Mouse (Mus musculus) MN1 (cell line): Measurements from ENCODE around the gene Gm128.
"Not testable (repeated sequence)": the region's sequence is repeated elsewhere in the genome, so short reads cannot be mapped to it uniquely, and the experiment has no call there.

ENCODE experiments used
- DNase-seq: peaks from one replicate; pipeline ENCODE4 v3.0.0-alpha.2; 2016; ENCODE audit warnings: low spot score

The Gm128 gene

GRCm38 (mm10) chr3:95230495-95231297, 10.7 kb downstream of the Gm128 start:
- DNase-seq: no peak

- no peak for DNase-seq
Measured at GRCm38 (mm10) chr3:95229781-95230494, 11.5 kb downstream of the Gm128 start.

GRCm38 (mm10) chr3:95228894-95229780, 12.3 kb downstream of the Gm128 start:
- peak; percentile 23 for DNase-seq

GRCm38 (mm10) chr3:95228148-95228893, 13.1 kb downstream of the Gm128 start, which contains the start of gene Cdc42se1:
Cdc42se1 (plus strand) TSS chr3:95228732.
- peak; percentile 87 for DNase-seq

- DNase-seq: peak; percentile 31
Measured at GRCm38 (mm10) chr3:95227214-95227613, 14.2 kb downstream of the Gm128 start.

- DNase-seq: peak; percentile 34
Measured at GRCm38 (mm10) chr3:95224295-95224694, 17.1 kb downstream of the Gm128 start.

GRCm38 (mm10) chr3:95223041-95223440, 18.4 kb downstream of the Gm128 start:
- DNase-seq: no peak

- DNase-seq: peak; percentile 32
Measured at GRCm38 (mm10) chr3:95218466-95219137, 22.8 kb downstream of the Gm128 start.

GRCm38 (mm10) chr3:95217255-95218134, 23.9 kb downstream of the Gm128 start, which contains the start of gene Gabpb2:
Gabpb2 (minus strand) TSS chr3:95217916.
- peak; percentile 93 for DNase-seq

GRCm38 (mm10) chr3:95216655-95217254, 24.6 kb downstream of the Gm128 start:
- DNase-seq: no peak

GRCm38 (mm10) chr3:95213609-95213975, 27.8 kb downstream of the Gm128 start:
- DNase-seq: no peak

- not testable (repeated sequence) for DNase-seq
Measured at GRCm38 (mm10) chr3:95212889-95213608, 28.3 kb downstream of the Gm128 start.

GRCm38 (mm10) chr3:95210585-95210984, 30.8 kb downstream of the Gm128 start:
- DNase-seq: no peak

- no peak for DNase-seq
Measured at GRCm38 (mm10) chr3:95208286-95208685, 33.1 kb downstream of the Gm128 start.

GRCm38 (mm10) chr3:95203880-95204279, 37.5 kb downstream of the Gm128 start:
- DNase-seq: no peak

GRCm38 (mm10) chr3:95200562-95200961, 40.8 kb downstream of the Gm128 start:
- DNase-seq: no peak

- no peak for DNase-seq
Measured at GRCm38 (mm10) chr3:95200132-95200531, 41.3 kb downstream of the Gm128 start.

GRCm38 (mm10) chr3:95199101-95199500, 42.3 kb downstream of the Gm128 start:
- no peak for DNase-seq

- DNase-seq: no peak
Measured at GRCm38 (mm10) chr3:95195772-95196171, 45.6 kb downstream of the Gm128 start.
